Mouse (Mus musculus) right cerebral cortex, adult 18-20 months (tissue): ENCODE results near the gene Pbx2.

Experiments
- DNase-seq: peaks from one replicate; pipeline ENCODE4 v3.0.0; 2022; ENCODE audit warnings: mixed read lengths

The Pbx2 gene

DNA sequence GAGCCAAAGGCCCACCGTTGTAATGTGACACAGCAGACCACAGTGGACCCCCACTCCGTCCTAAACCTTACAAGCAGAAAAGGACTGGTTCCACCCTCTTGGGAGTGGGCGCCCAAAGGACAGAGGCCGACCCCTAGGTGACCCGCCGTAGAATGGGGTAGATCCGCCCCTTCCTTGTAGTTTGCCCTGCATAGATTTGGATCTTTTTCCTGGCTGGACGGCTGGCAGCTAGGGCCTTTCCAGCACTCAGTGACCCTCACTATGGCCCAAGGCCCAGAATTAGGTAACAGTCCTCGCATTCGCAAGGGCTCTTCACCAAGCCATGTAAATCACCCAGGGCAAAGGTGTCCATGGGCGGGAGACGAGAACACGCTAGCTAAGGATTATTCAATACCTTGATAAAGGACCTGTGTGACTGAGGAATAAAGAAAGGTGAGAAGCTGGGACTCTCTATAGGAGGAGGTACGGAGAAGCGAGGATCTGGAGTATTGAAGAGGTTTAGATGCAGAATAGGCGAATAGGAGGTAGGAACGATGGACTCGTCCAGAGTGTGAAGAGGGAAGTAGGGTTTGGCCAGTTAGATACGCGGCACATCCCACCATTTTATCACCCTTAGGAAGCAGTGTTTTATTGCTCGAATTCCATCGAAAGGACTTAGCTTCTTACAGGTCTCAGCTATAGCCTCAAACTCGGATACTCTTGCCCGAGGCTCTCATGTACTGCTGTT lies 13.6 kb downstream of the Pbx2 start:
- no peak for DNase-seq

DNA sequence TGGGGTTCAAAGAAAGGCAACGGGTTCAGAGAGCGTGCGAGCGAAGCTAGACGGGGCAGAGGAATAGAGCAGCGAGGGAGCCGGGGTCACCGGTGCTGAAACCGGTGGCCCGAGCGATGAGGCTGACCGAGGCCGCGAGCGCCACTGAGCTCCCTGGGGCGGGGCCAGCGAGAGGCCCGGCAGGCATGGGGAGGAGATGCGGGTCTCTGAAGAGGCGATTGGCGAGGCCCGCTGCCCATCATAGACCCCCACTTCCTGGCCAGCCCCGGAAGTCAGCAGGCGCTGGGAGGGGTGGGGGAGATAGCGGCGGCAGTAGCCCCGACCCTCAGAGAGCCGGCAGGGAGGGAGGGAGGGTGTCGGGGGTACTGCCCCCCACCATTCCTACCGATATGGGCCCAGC lies 14.5 kb downstream of the Pbx2 start:
- peak; percentile 98 for DNase-seq

DNA sequence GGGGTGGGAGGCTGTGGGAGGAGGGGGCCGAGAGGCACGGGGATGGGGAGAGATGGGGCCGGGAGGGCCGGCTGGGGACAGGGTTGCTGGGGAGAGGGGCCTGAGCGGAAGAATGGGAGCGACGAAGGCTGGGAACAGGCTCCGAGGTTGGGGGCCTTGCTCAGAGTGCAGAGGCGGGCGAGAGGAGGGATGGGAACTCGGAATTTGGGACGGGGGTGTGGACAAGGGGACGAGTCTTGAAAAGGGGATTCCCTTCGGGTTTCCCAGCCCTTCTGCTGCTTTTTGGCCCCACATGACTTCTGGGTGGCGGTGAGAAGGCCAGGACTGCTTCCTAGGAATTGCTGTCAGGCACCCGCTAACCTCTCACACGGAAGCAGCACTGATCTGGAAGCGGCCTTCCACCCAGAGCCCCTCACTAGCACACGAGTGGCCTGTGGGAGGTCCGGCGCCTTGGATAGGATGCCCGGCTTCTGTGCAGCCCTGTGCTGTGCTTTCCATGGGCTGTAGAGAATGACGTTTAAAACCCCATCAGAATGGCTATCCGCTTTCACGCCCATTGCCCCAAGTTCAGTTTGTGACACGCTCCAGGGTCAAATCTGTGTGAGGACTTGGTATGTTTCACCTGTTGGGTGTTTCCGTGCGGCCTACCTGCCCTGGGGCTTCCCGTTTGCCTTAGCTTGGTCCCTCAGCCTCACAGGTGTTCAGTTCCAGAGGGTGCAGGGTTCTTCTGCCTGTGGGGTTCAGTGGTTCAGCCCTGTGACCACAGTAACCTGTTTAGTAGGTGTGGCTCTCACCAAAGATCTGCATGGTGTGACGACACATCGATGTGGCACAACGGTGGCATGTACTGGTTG lies 15.3 kb downstream of the Pbx2 start:
- no peak for DNase-seq

DNA sequence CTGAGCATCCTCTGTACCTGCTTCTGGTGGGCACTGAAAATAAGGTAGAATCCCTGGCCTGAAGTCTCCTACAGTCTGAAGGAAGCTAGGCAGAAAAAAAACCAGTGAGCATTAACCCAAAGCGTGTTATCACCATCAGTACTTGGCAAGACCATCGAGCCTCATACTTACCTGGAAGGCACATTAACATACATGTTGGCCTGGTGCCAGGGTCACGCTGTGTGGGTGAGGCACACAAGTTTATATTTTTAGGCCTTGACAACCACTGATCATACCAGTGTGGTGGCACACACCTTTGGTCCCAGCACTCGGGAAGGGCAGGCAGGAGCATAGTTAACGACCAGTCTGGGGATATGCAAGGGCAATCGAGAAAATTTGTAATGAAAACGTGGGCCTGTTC lies 16.9 kb downstream of the Pbx2 start:
- DNase-seq: no peak

DNA sequence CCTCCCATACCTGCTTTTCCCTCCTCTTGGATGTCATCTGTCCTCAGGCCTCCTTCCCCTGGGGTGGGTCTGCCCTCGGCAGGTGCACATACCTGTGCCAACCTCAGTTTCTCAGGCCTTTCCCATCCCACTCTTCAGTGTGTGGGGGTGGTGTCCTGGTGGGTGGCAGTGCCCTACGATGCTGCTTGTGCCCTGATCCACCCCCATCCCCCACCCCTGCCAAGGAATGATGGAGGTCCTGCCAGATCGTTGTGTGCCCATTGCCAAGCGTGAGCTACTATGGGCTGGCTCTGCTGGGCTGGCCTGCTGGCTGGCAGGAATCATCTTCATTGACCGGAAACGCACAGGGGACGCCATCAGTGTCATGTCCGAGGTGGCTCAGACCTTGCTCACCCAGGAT lies 20.0 kb downstream of the Pbx2 start:
- DNase-seq: no peak

DNA sequence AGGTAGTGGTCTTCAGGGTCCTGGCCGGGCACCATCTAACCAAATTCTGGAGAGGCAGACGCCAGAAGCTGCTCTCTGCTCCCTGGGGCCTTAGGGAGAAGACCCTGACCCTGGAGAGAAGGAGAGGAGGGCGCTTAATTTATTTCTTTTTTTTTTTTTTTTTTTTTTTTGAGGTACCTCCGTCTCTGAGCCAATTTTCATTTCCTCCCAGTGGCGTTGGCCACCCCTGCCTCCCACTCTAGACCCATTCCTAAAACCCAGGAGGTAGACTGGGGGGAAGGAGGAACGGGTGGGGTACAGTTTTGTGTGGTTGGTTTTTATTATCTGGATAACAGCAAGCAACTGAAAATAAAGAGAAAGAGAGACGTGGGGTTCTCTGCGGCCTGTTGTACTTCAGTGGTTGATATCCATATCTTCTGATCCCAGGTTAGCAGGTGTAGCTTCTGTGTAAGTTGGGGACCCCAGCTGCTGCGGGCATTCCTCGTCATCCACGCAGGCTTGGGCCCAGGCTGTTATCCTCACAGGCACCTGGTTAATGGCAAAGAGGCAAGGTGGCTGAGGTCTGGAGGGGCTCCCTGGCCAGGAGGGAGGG lies 22.1 kb downstream of the Pbx2 start:
- DNase-seq: no peak

DNA sequence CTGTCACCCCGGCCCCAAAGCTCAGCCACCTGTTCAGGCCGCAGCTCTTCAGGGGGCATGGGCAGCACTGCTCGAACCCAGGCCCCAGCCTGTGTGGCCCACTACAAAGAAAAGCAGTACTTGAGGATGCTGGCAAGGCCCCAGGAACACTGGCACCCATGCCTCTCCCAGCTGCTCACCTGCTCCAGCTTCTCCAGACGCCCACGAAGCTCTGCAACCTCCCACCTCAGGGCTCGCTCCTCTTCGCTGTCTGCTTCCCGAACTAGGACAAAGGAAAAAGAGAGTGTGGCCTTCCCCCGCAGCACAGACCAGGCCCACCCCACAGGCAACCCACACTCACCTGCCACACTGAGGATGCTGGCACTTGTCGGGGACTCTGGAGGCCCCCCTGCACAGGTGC lies 22.8 kb downstream of the Pbx2 start:
- peak; percentile 60 for DNase-seq

DNA sequence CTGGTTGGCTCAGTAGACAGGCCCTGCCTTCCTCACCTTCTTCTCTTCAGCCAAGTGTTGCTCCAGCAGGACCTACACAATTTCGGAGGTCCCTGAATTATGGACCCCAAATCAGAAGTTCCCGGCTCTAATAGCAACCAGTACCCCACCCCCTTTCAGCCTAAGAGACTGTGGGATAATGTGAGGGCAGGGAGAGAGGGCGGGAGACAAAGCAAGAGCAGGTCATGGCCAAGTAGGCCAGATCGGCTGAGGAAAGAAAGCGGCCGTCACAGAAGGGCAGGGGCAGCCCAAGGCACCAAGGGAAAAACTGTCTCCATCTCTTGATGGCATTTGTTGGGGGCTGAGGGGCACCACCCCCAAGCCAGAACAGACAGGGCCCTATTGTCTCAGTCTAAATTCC lies 24.8 kb downstream of the Pbx2 start, which contains the start of gene Egfl8:
Gene Egfl8, minus strand, starts transcription at position 101 of the 400 bp plus-strand sequence.
- no peak for DNase-seq

DNA sequence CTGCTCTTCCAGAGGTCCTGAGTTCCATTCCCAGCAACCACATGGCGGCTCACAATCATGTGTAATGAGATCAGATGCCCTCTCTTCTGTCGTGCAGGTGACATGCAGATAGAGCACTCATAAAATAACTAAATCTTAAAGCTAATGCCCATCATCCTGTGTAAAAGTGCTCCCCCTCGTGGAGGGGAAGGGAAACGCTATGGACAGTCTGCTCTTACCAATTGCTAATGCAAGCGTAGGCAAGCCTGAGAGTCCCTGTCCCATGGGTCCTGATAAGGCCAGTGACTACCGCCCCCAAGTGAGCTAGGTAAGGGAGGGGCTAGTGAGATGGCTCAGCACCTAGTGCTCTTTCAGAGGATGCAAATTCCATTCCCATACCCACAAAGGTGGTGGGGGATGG lies 27.9 kb downstream of the Pbx2 start:
- DNase-seq: no peak

DNA sequence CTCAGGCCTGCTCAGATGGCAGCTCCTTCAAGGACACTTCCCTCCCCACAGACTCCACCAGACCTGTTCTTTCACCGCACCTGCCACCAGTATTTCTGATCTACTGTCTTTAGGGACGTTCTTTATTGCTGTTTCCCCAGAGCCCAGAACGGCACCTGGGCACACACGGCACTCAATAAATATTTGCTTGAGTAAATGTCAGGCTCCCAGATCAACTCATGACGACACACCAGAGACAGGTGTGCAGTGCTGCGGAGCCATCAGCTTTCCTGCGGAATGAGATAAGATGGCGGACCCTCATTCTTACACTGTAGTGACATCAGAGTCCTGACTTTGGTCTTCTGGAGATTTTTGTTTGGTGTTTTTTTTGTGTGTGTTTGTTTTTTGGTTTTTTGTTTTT lies 29.9 kb downstream of the Pbx2 start:
- DNase-seq: no peak

DNA sequence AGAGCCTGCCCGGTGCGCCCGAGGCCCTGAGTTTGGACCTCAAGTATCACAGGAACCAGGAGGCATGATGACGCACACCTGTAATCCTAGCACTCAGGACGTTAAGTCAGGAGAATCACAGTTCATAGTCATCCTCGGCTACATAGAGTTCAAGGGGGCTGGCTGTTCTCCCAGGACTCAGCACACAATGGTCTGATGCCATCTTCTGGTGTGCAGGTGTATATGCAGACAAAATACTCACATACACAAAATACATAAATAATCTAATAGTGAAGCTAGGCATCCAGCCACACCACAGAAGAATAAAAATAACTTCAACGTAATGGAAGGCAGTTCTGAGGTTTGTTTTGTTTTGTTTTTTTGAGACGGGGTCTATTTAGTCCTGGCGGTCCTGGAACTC lies 32.1 kb downstream of the Pbx2 start:
- DNase-seq: no peak

DNA sequence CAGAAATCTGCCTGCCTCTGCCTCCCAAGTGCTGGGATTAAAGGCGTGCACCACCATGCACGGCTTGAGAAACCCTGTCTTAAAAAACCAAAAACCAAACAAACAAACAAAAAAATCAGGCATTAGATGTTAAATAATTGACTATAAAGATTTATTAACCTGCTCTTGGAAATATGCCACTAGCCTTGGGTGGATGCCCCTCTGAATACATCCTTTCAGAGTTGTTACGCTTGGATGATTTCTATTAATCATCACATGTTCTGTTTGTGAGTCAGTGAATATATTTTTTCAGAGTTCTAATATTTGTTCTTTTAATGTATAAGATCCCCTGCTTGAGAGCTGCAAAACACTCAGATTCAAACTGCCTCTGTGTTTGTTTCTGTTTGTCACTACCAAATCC lies 33.9 kb downstream of the Pbx2 start:
- DNase-seq: no peak

DNA sequence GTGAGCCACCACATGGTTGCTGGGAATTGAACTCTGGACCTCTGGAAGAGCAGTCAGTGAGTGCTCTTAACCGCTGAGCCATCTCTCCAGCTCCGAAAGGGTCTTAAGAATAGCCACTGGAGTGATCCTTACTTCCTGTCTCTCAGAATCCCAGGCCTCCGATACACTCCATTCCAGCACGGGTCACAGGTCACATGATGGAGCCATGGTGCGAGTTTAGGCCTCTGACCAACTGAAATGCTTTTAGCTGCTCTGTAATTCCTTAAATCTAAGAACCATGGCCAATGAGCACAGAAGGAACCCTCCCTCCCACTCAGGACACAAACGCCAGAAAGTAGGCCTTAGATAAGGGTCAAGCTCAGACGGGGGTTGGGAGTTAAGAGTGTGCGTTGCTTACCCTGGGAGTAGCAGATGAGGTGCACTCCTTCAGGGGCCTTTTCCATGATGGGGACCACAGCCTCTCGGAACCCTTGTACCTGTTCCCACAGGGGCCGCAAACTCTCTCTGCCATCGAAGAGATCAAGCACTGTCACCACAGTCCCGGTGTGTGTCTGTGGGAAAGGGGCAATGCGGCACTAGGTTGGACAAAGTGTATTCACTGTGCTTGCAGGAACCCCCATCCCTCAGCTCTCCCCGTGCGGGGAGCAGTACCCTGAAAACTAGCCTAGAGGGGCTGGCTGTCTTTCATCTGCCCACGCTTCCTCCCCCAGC lies 35.2 kb downstream of the Pbx2 start:
- no peak for DNase-seq

DNA sequence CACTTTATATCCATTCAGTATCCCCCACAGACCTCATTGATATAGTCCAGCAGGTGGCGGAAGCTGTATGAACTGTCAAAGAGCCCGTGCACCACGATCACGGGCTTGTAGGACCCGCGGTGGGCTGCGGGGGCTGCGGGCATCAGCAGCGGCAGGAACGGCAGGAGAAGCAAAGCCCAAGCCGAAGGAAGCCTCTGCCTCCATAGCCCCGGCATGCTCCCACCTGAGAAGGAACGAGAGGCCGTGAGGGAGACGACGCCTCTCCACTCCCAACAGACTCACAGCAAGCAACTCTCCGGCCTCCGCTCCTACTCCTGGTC lies 35.7 kb downstream of the Pbx2 start:
- no peak for DNase-seq

DNA sequence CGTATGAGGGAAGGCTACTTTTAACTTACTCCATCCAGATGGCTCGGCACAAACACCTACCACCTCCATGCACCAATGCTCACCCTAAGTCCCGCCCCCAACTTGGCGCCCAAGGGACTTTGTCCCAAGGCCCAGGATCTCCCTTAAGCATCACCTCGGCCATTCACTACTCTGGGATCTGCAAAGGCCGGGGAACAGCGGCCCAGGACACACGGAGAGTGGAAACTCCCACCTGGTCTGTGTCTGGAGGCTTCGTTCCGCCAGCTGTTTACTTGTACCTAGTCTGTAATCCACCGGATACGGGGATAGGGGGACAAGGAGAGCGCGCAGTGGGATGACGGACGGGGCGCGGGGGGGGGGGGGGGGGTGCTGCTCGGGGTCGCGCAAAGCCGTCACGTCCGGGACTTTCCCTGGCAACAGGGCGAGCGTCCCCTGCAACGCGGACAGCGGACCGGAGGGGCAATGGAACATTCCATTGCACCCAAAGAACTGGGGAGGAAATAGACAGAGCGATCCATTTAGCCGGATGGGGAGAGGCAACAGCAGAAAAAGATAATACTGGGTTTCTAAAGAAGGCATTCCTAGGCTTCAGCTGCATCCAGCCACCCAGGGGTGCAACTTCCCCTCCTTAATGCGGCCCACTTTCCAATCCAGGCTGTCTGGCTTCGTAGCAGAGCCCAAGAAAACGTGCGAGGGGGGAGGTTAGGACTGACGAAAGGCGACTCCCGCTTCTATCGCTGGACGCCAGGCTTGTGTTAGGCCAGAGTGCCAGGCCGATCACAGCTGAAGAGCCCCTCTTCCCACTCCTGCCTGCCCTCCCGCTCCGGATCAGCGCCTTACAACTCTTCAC lies 36.3 kb downstream of the Pbx2 start:
- DNase-seq: peak; percentile 91

DNA sequence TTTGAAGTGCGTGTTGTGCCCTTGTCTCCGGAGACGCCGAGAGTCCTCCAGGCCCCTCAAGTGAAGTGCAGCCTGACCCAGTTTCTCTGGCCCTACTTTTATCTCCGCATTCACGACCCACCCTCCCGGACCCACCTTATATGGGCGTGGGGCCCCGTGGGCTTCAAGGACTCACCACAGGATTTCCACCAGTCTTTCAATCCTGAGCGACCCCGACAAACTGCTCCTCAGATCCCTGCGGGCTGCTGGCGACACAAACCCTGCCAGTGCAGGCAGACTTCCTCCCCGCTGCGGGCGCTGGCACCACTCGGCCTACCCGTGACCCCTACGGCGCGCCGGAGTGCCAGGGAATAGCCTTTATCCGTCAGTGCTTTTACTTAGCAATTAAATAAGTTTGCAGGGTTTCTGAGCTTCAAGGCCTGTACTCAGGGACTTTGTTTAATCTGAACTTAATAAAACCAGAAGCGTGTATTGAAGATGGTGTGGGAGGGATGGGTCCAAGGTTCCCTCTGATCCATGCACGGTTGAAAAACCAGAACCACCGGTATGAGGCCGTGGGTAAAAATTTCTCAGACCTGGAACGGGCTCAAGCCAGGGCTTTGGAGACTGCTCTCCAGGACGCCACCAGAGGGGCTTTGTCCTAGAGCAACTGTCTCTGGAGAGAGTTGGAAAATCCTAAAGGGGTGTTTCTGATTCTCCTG lies 37.0 kb downstream of the Pbx2 start, which contains the start of gene Ppt2:
Gene Ppt2, minus strand, starts transcription at position 568 of the 701 bp plus-strand sequence.
- DNase-seq: no peak

DNA sequence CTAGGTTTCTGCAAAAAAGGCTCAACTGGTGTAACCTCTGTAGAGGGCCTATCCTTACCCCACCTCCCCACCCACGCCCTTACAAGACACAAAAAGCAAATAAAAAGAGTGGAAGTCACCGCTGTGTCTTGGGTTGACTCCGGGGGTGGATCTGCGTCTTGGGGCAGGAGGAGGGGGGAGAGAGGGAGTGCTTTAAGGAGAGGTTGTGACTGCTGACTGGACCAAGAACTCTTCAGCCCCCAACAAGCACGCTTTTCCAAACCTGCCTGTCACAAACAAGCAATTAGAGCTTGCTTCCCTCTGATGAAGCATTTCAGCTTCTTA lies 37.5 kb downstream of the Pbx2 start:
- no peak for DNase-seq

DNA sequence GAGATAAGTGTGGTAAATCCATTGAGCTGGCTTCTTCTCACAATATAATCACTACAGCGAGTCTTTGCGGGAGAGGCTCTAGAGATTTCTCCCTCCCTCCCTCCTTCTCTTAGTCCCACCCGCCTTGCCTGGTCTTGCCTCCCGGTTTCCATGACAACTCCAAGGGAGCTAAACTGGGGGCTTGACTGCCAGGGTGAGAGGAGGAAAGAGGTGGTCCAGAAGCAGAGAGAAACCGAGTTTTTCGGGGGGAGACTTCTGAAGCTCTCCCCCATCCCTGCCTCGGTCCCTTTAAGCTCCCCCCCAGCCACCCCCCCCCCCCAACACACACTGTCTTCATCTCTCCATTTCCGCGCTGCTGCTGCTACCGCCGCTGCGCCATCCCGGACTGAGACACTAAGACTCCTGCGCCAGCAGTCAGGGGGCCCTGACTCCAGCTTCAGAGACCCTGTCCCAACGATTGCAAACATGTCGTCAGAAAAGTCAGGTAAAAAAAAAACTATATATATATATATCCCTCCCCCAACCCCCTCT lies 38.2 kb downstream of the Pbx2 start, which contains the start of gene Prrt1:
Gene Prrt1, plus strand, starts transcription at position 313 of the 531 bp plus-strand sequence.
- peak; percentile 78 for DNase-seq

DNA sequence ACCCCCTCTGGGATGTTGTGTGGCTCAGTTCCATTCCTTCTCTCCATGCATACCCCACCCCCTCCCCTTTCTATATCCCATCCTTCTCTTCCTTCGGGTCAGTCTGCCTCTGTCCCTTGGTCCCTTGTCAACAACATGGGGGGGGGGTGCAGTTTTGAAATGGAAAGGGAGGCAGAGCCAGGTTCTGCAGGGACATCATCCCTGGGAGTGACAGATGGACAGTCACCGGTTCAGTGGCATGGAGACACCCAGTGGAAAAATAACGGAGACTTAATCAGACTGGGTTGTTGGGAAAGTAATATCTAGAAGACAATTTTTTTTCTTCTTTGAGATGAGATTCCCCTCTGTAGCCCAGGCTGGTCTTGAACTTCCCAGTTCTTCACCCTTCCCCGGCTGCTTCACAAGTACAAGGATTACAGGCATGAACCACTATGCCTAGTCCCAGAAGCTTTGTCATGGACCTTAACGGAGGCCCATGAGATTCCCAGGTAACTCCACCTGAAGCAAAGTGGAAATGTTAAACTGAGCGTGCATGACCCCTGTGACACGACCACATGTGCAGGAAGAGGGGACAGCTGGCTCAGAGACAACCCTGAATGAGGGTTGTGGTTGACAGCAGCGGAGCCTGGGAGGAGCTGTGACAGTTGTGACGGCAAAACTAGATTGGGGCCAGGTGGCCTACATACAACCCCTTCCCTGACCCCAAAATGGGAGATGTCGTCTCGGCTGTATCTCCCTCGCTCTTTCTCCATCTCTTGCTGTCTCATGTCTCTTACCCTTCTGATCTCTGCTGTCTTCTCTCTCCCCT lies 38.9 kb downstream of the Pbx2 start:
- no peak for DNase-seq

DNA sequence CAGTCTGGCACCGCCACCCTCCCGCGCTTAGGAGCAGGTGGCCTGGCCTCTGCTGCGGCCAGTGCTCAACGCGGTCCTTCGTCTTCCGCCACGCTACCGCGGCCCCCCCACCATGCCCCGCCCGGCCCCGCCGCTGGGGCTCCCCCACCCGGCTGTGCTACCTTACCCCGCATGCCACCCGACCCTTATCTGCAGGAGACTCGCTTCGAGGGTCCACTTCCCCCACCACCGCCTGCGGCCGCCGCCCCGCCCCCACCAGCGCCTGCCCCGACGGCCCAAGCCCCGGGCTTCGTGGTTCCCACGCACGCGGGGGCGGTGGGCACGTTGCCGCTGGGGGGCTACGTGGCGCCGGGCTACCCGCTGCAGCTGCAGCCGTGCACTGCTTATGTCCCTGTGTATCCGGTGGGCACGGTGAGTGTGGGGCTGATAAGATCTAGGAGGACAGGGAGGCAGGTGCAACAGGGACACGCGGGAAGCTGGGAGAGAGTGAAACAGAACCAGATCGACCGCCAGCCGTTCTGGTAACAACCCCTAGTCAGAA lies 39.8 kb downstream of the Pbx2 start:
- DNase-seq: no peak
